Mouse (Mus musculus): ENCODE measurements around the gene Plch2.
A peak's percentile ranks its signal among the peaks of the same experiment; 100 is the strongest.

Gene Plch2

GRCm38 (mm10) chr4:154960021-154960689, 96.4 kb downstream of the Plch2 start:
- DNase-seq (ENCODE audit: extremely low read depth, low read depth): no peak

DNA sequence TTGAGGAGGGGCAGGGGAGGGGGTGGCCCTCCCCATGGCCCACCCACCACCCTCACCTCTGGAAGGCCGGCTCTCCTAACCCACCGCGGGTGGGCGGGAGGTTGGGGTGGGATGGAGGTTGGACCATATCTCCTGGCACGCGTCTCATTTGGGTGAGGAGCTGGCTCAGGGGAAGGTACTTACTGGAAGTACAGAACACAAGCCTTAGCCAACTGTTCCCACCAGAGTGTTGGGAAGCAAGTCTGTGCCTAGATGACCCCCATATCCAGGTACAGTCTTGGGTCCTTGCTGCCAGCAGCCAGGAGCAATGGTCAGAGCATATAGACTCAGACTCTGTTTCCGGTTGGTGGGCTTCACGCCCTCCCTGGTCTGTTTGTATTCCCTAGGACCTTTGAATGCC, 98.0 kb downstream of the Plch2 start:
- DNase-seq (ENCODE audit: extremely low read depth, low read depth): no peak

DNA sequence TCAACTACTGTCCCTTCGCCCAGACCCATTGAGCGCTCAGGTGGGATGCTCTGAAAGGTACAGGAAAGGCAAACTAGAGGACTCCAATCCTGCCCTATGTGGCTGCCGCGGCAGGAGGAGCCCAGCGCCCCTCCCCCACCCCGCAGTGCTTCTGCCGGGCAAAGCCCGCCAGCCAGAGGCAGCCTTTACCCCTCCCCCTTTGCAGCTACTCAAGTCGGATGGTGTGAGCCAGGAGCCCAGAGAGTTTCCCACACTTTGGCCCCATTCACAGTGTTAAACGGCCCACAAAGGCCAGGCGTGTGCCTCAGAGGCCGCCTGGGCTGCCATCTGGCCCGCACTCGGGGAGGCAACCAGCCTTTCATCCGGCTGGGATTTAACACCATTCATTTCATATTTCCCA, 98.4 kb downstream of the Plch2 start:
- DNase-seq (ENCODE audit: extremely low read depth, low read depth): no peak

DNA sequence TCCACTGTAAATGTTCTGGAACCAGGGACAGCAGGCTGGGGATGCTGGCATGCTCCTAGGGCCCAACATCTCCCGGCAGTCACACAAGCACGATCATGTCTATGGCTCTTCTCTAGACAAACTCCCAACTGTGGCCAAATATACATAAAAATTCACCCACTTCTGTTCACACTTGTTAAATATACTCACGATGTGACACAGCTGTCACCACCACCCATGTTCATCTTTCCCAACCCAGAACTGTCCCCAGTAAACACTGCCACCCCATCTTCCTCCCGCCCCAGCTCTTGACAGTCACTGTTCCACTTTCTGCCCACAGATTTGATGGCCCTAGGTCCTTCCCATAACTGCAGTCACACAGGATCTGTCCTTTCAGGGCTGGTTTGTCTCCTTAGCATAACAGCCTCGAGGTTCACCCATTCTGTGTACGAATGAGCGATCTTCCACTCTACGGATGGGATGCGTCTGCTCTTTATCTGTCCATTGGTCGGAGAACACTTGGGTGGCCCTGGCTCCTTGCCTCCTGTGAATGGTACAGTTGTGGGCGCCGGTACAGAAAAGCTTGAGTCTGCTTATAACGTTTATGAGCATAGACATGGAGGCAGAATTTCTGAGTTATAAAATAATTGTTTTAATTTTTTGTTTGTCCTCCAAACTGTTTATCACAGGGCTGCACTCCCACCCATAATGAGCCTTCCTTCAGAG, 99.1 kb downstream of the Plch2 start:
- DNase-seq (ENCODE audit: extremely low read depth, low read depth): no peak

DNA sequence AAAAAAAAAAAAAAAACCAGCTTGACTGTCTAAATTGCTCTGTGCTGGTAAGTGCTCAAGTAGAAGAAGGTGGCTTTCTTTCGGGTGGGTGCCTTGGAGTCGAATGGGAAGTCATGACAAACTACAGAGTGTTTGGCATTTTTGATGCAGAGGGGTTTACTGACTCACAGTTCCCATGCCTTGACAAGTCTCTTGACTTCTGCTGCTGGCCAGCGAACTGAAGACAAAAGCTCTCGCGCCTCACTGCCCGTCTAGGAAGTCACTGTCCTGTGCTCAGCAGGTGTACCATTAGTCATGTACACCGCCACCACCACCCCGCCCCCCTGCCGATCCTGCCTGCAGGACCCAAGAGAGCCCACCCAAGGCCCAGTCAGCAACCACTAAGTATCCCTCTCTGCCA, 100.0 kb downstream of the Plch2 start:
- DNase-seq (ENCODE audit: extremely low read depth, low read depth): no peak

GRCm38 (mm10) chr4:154952461-154953241, 103.9 kb downstream of the Plch2 start:
- DNase-seq (ENCODE audit: extremely low read depth, low read depth): no peak

DNA sequence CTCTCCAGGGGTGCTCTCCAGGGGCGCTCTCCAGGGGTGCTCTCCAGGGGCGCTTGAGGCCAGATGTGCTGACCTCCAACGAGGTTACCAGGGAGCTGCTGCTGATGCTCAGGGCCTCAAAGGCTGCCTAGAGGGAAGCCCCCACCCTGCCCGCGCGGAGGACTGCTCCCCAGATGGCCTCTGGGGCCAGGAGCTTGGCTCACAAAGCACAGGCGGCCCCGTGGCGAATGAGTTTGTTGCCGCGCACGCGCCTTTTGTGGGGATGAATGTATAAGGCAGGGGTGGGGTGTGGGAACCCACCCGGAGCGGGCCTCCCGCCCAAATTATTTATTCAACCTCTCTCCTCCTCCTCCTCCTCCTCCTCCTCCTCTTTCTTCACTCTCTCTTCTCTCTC, 107.0 kb downstream of the Plch2 start:
- no peak for DNase-seq (ENCODE audit: extremely low read depth, low read depth)

GRCm38 (mm10) chr4:154948940-154949588, 107.5 kb downstream of the Plch2 start:
- no peak for DNase-seq (ENCODE audit: extremely low read depth, low read depth)

GRCm38 (mm10) chr4:154948066-154948939, 108.3 kb downstream of the Plch2 start:
- DNase-seq (ENCODE audit: extremely low read depth, low read depth): no peak

GRCm38 (mm10) chr4:154946319-154946718, 110.3 kb downstream of the Plch2 start:
- no peak for DNase-seq (ENCODE audit: extremely low read depth, low read depth)

GRCm38 (mm10) chr4:154944121-154944590, 112.4 kb downstream of the Plch2 start:
- DNase-seq (ENCODE audit: extremely low read depth, low read depth): peak; percentile 85

DNA sequence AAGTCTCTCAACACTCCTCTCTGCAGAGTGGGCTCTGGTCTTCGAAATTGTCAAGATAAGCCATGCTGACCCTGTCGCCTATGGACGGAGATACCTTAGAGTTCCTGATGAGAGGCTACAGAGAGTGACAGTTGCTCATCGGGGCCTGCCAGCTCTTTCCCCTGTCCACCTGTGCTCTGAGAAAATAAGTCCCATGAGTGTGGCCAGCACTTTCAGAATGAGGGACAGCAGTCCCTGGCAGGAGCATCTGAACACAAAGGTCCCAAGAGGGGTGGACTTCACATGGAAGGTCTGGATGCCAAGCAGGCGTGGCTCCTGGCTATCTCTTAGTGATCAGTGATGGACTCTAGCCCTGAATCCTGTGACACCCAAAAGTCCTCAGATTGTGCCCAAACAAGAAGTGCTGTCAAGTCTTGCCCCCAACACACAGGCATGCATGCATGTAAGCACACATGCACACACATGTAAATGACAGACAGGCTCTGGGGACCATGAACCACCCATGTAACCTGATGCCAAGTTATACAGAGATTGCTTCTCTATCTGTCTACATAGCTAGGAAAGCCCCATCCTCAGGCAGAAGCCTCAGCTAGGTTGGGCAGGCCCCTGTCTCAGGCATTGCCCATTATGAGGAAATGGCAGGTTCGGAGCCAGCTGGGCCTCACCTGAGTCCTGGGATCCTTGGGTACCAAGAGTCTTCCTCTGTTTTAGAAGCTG, 113.1 kb downstream of the Plch2 start:
- DNase-seq (ENCODE audit: extremely low read depth, low read depth): no peak

- DNase-seq (ENCODE audit: extremely low read depth, low read depth): no peak
Observed at GRCm38 (mm10) chr4:154942632-154943322, 113.8 kb downstream of the Plch2 start.

DNA sequence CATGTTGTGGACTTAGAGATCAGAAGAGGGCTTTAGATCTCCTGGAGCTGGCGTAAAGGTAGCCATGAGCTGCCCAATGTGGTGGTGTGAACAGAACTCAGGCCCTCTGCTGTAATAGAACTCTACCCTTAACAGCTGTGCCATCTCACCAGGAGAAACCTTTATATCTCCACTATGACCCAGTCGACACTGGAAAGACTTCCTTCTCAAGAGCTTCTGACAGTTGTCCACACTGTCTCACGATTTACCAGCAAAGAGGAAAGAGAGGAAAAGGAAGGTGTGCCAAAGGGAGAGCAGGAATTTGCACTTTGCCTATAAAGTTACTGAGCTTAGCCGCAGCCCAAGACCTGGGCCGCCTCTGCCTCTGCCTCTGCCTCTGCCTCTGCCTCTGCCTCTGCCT, 114.8 kb downstream of the Plch2 start:
- DNase-seq (ENCODE audit: extremely low read depth, low read depth): no peak

DNA sequence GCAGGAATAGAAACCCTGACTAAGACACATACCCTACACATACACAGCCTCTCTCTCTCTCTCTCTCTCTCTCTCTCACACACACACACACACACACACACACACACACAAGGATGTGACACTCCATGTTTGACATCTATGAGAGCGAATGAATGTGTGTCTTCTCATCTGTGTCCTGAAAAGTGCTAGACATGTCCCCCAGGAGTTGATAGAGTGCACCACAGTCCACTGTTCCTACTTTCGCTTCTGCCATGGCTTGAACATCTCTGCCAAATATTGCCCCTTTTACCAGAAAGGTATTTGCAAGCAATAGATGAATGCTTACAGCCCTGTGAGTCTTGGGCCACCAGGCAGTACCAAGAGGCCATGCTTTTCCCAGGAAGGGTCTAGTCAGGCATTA, 116.4 kb downstream of the Plch2 start:
- DNase-seq (ENCODE audit: extremely low read depth, low read depth): no peak

- no peak for DNase-seq (ENCODE audit: extremely low read depth, low read depth)
Observed at GRCm38 (mm10) chr4:154937746-154938145, 118.8 kb downstream of the Plch2 start.

DNA sequence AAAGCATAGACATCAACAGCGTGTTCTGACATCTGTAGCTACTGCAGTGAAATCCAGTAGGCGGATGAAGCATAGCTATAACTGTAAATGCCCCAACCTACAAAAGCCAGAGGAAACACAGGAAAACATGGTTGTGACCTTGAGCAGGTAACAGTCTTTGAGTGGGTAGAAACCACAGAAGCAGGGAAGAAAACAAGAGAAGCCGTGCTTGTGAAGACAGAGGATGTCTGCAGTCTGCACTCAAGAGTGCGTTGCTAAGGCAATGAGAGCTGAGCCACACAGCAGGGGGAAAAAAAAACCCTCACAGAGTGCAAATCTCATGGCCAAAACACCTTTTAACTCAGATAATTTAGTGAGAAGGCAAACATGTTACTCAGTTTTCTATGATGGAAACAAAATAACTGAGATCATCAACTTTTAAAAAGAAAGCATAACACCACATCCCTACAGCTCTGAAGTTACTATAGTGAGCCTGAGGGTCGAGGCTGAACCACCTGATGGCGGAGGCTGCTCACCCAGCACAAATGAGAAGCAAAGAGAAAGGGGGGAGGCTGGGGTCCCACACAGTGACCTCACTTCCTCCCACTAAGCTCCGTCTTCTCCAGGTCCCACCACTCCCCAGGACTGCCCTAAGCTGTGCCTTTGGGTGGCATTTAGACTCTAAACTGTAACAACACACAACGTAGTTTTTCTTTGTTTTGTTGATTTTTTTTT, 119.9 kb downstream of the Plch2 start:
- no peak for DNase-seq (ENCODE audit: extremely low read depth, low read depth)

DNA sequence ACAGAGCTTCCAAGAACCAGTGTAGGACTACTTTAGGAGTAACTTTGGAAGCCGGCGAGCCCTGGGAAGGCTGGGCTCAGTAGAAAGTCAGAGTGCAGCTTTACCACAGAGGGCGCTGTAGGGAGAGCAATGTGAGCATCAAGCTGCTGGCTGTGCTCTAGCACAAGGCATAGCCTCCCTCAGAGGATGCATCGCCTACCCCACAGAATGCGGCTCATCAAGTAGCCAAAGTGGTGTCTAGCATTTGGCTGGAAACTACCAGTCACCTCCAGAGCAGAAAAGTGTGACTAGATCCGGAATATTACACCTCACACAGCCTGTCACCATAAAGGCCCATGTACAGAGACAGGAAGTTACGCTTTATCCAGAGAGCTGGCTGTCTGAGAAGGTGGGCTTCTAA, 120.8 kb downstream of the Plch2 start:
- DNase-seq (ENCODE audit: extremely low read depth, low read depth): no peak

GRCm38 (mm10) chr4:154934800-154935199, 121.8 kb downstream of the Plch2 start:
- DNase-seq (ENCODE audit: extremely low read depth, low read depth): no peak
